Mouse (Mus musculus): ENCODE measurements around the gene Olfr770. TPM values are rescaled to one million over a fixed set of nuclear protein-coding genes. Genes with fewer than 3 reads are reported as not detected.

Olfr770 gene
- not detected in 2 replicates for polyA plus RNA-seq (2015; fragmentation: Nextera tagmentation; extraction: Ambion mirVana)

GRCm38 (mm10) chr10:129138898-129139297 is at the start of gene Olfr770:
Olfr770 (minus strand) TSS chr10:129138998.

GRCm38 (mm10) chr10:129187319-129187718 is 48.5 kb upstream of the Olfr770 start, which contains the start of gene Olfr773:
Olfr773 (minus strand) TSS chr10:129187419.

GRCm38 (mm10) chr10:129177821-129178220 is 39.0 kb upstream of the Olfr770 start, which contains the start of gene Olfr772:
Olfr772 (minus strand) TSS chr10:129177921.

GRCm38 (mm10) chr10:129164651-129165050 is 25.9 kb upstream of the Olfr770 start, which contains the start of gene Olfr771:
Olfr771 (minus strand) TSS chr10:129164751.

GRCm38 (mm10) chr10:129117761-129118160 is 21.0 kb downstream of the Olfr770 start, which contains the start of gene Olfr769:
Olfr769 (minus strand) TSS chr10:129117861.

GRCm38 (mm10) chr10:129099275-129099674 is 39.5 kb downstream of the Olfr770 start, which contains the start of gene Olfr768:
Olfr768 (minus strand) TSS chr10:129099375.

GRCm38 (mm10) chr10:129082810-129083209 is 56.0 kb downstream of the Olfr770 start, which contains the start of gene Olfr767:
Olfr767 (minus strand) TSS chr10:129082910.

Other genes with a start within 250 kb of the Olfr770 start
- 1.7 and 2.1 TPM in 2 replicates for gene Gdf11, start 247.3 kb downstream of the Olfr770 start, polyA plus RNA-seq (2015; fragmentation: Nextera tagmentation; extraction: Ambion mirVana)
- gene Cd63, start 238.0 kb downstream of the Olfr770 start, polyA plus RNA-seq (2015; fragmentation: Nextera tagmentation; extraction: Ambion mirVana), result 697 and 764 TPM in 2 replicates
- 15.9 and 16.8 TPM in 2 replicates for gene Rdh5, start 216.1 kb downstream of the Olfr770 start, polyA plus RNA-seq (2015; fragmentation: Nextera tagmentation; extraction: Ambion mirVana)
- gene Bloc1s1, start 215.0 kb downstream of the Olfr770 start, polyA plus RNA-seq (2015; fragmentation: Nextera tagmentation; extraction: Ambion mirVana), result 280 and 296 TPM in 2 replicates
- 80.0 and 81.3 TPM in 2 replicates for gene Itga7, start 205.2 kb downstream of the Olfr770 start, polyA plus RNA-seq (2015; fragmentation: Nextera tagmentation; extraction: Ambion mirVana)
- gene Mettl7b, start 178.0 kb downstream of the Olfr770 start, polyA plus RNA-seq (2015; fragmentation: Nextera tagmentation; extraction: Ambion mirVana), result 0.12 and 1.8 TPM in 2 replicates
- not detected in 2 replicates for gene Olfr9, start 149.6 kb downstream of the Olfr770 start, polyA plus RNA-seq (2015; fragmentation: Nextera tagmentation; extraction: Ambion mirVana)
- gene Olfr763, start 128.2 kb downstream of the Olfr770 start, polyA plus RNA-seq (2015; fragmentation: Nextera tagmentation; extraction: Ambion mirVana), result not detected in 2 replicates
- gene Olfr764-ps1, start 99.1 kb downstream of the Olfr770 start, polyA plus RNA-seq (2015; fragmentation: Nextera tagmentation; extraction: Ambion mirVana), result not detected in 2 replicates
- not detected in 2 replicates for gene Olfr765, start 89.0 kb downstream of the Olfr770 start, polyA plus RNA-seq (2015; fragmentation: Nextera tagmentation; extraction: Ambion mirVana)
- not detected in 2 replicates for gene Olfr766-ps1, start 70.0 kb downstream of the Olfr770 start, polyA plus RNA-seq (2015; fragmentation: Nextera tagmentation; extraction: Ambion mirVana)
- not detected in 2 replicates for gene Olfr767, start 56.1 kb downstream of the Olfr770 start, polyA plus RNA-seq (2015; fragmentation: Nextera tagmentation; extraction: Ambion mirVana)
- gene Olfr768, start 39.6 kb downstream of the Olfr770 start, polyA plus RNA-seq (2015; fragmentation: Nextera tagmentation; extraction: Ambion mirVana), result not detected in 2 replicates
- not detected in 2 replicates for gene Olfr769, start 21.1 kb downstream of the Olfr770 start, polyA plus RNA-seq (2015; fragmentation: Nextera tagmentation; extraction: Ambion mirVana)
- gene Olfr771, start 25.8 kb upstream of the Olfr770 start, polyA plus RNA-seq (2015; fragmentation: Nextera tagmentation; extraction: Ambion mirVana), result not detected in 2 replicates
- not detected in 2 replicates for gene Olfr772, start 38.9 kb upstream of the Olfr770 start, polyA plus RNA-seq (2015; fragmentation: Nextera tagmentation; extraction: Ambion mirVana)
- not detected in 2 replicates for gene Olfr773, start 48.4 kb upstream of the Olfr770 start, polyA plus RNA-seq (2015; fragmentation: Nextera tagmentation; extraction: Ambion mirVana)
- gene Olfr774, start 97.2 kb upstream of the Olfr770 start, polyA plus RNA-seq (2015; fragmentation: Nextera tagmentation; extraction: Ambion mirVana), result not detected in 2 replicates
- gene Olfr775, start 109.4 kb upstream of the Olfr770 start, polyA plus RNA-seq (2015; fragmentation: Nextera tagmentation; extraction: Ambion mirVana), result not detected in 2 replicates
- gene Olfr776, start 120.1 kb upstream of the Olfr770 start, polyA plus RNA-seq (2015; fragmentation: Nextera tagmentation; extraction: Ambion mirVana), result not detected in 2 replicates
- gene Olfr777, start 132.5 kb upstream of the Olfr770 start, polyA plus RNA-seq (2015; fragmentation: Nextera tagmentation; extraction: Ambion mirVana), result not detected in 2 replicates
- gene Olfr780, start 179.1 kb upstream of the Olfr770 start, polyA plus RNA-seq (2015; fragmentation: Nextera tagmentation; extraction: Ambion mirVana), result not detected in 2 replicates
- gene Olfr781, start 189.9 kb upstream of the Olfr770 start, polyA plus RNA-seq (2015; fragmentation: Nextera tagmentation; extraction: Ambion mirVana), result not detected in 2 replicates
- not detected in 2 replicates for gene Olfr782, start 209.9 kb upstream of the Olfr770 start, polyA plus RNA-seq (2015; fragmentation: Nextera tagmentation; extraction: Ambion mirVana)
- gene Olfr784, start 245.1 kb upstream of the Olfr770 start, polyA plus RNA-seq (2015; fragmentation: Nextera tagmentation; extraction: Ambion mirVana), result 0.06 TPM in 1 of 2 replicates, not detected in the other

Data from skeletal muscle tissue, postnatal 0 days (tissue).